Mouse (Mus musculus) limb, embryonic 15.5 days (tissue): ENCODE measurements around the gene Smpd1. TPM values are rescaled to one million over a fixed set of nuclear protein-coding genes. Genes with fewer than 3 reads are reported as not detected.

Source experiments
- ATAC-seq: fragments of 200-750 bp; cut with Nextera tagmentation; 2 replicates; pipeline ENCODE4 v1.8.0; 2017; ENCODE audit warnings: low read depth, moderate TSS enrichment; ENCODE audit not compliant: insufficient number of reproducible peaks, low FRiP score, low TSS enrichment
- H3K27ac ChIP-seq: fragments of 300-500 bp; sonication (generic); 2 replicates; pipeline ENCODE4 v1.5.1; 2015; ENCODE audit warnings: moderate library complexity, mild to moderate bottlenecking, inconsistent platforms
- H3K27me3 ChIP-seq: fragments of 300-500 bp; sonication (generic); 2 replicates; pipeline ENCODE4 v1.6.1; 2015; ENCODE audit warnings: inconsistent platforms
- H3K36me3 ChIP-seq: fragments of 300-500 bp; sonication (generic); 2 replicates; pipeline ENCODE4 v1.6.1; 2015; ENCODE audit warnings: inconsistent platforms
- H3K4me1 ChIP-seq: fragments of 300-500 bp; sonication (generic); 2 replicates; pipeline ENCODE4 v1.6.1; 2015; ENCODE audit warnings: inconsistent platforms
- H3K4me2 ChIP-seq: fragments of 300-500 bp; sonication (generic); 2 replicates; pipeline ENCODE4 v1.6.1; 2015; ENCODE audit warnings: mild to moderate bottlenecking, inconsistent platforms
- H3K4me3 ChIP-seq: fragments of 300-500 bp; sonication (generic); 2 replicates; pipeline ENCODE4 v1.5.1; 2015; ENCODE audit warnings: mild to moderate bottlenecking, inconsistent platforms
- H3K9ac ChIP-seq: fragments of 300-500 bp; sonication (generic); 2 replicates; pipeline ENCODE4 v1.6.1; 2015; ENCODE audit warnings: inconsistent platforms
- H3K9me3 ChIP-seq: fragments of 300-500 bp; sonication (generic); 2 replicates; pipeline ENCODE4 v1.6.1; 2016; ENCODE audit warnings: inconsistent platforms
- WGBS: fragments of 180-500 bp; shearing (Covaris S2); methylation state at CpG from one replicate; pipeline ENCODE4 v1.1.7; 2015; 5-methylcytosine and 5-hydroxymethylcytosine counted together
- polyA plus RNA-seq: library from polyadenylated mRNA; unstranded; fragments of >200 nt; fragmentation: Nextera tagmentation; extraction: Ambion mirVana; gene quantifications from 2 replicates; pipeline ENCODE4 v1.2.1, GENCODE M21; 2015

Gene Smpd1
- polyA plus RNA-seq, 1 experiment from 2014 or later = 62.6 TPM

DNA sequence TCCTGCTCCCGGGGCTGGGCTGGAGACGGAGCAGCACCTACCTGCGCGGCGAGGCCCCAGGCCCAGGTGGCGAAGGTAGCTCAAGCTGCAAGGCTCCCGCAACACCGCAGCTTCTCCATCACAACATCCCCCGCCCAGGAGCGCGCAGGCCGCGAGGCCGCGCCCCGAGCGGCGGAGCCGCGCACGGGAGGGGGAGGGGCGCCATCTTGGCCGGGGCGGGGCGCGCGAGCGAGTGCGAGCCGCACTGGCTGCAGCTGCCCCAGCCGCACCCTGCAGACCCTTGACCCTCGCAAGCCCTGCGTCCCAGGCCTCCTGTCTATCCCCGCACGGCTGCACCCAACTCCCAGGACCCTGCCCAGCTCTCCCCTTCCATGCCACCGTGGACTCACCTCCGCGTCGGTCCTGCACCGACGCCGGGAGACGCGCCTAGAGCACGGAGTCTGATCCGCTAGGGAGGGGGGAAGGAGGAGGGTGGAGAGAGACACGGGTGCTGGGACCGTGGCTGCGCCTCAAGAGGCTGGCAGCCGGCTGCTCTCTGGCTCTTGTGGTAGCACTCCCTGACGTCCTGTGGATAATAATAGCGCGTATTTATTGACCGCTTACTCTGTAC, 27.0 kb downstream of the Smpd1 start, which contains the start of gene Apbb1:
Gene Apbb1 (minus strand): TSS at position 560 of the 610 bp plus-strand sequence.
- Histone ChIP-seq H3K9ac (peak within 1 kb of the TSS; percentile 61), H3K36me3 (no peaks in the 10 kb centered on the region), H3K4me3 (peak within 1 kb of the TSS; percentile 81), H3K4me2 (peak within 1 kb of the TSS; percentile 70), H3K4me1 (peaks cover 18% of the 10 kb centered on the region; the same call in 1 of the 2 replicates), H3K27ac (peak within 1 kb of the TSS; percentile 77), H3K9me3 (no peaks in the 10 kb centered on the region), H3K27me3 (no peaks in the 10 kb centered on the region)
- peak; percentile 87 for ATAC-seq
- under 1% methylated on average over 44 of the region's 54 CpGs for WGBS

DNA sequence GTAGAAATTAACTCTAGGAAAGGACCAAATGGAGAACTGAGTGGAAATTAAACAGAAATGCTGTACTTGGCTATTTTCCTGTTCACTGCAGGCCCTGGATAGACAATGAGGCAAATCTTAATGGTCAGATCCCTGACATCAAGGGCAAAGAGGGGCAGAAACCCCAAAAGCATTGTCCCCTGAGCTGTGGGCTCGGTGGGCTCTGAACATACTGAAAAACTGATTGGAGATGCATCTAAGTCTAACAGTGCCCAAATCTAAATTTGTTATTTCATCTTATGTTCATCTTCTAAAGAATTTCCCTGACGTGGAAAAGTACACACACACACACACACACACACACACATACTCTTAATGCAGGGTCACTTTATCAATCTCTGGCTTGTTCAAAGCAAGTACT, 27.8 kb downstream of the Smpd1 start:
- Histone ChIP-seq H3K36me3 (no peaks in the 10 kb centered on the region), H3K27me3 (no peaks in the 10 kb centered on the region), H3K4me2 (peak overlapping the region; percentile 70), H3K4me1 (peaks cover 17% of the 10 kb centered on the region; the same call in 1 of the 2 replicates), H3K4me3 (peak overlapping the region; percentile 81; the same call in 1 of the 2 replicates), H3K9ac (no peak overlapping the region), H3K9me3 (no peaks in the 10 kb centered on the region), H3K27ac (no peak overlapping the region)
- 81% methylated on average over 2 of the region's 2 CpGs for WGBS
- ATAC-seq = no peak

GRCm38 (mm10) chr7:105588325-105588912, 34.3 kb downstream of the Smpd1 start:
- WGBS = 70% methylated on average over 9 of the region's 9 CpGs
- no peak overlapping the region for H3K4me3 ChIP-seq
- ATAC-seq = no peak
- H3K27me3 ChIP-seq = no peaks in the 10 kb centered on the region
- H3K4me1 ChIP-seq = no peaks in the 10 kb centered on the region
- no peak overlapping the region for H3K9ac ChIP-seq
- no peak overlapping the region for H3K27ac ChIP-seq
- H3K4me2 ChIP-seq = no peak overlapping the region
- no peaks in the 10 kb centered on the region for H3K36me3 ChIP-seq
- no peaks in the 10 kb centered on the region for H3K9me3 ChIP-seq

GRCm38 (mm10) chr7:105590097-105590496, 35.9 kb downstream of the Smpd1 start:
- Histone ChIP-seq H3K4me2 (no peak overlapping the region), H3K27ac (no peak overlapping the region), H3K4me1 (no peaks in the 10 kb centered on the region), H3K27me3 (no peaks in the 10 kb centered on the region), H3K9ac (no peak overlapping the region), H3K36me3 (no peaks in the 10 kb centered on the region), H3K9me3 (no peaks in the 10 kb centered on the region), H3K4me3 (no peak overlapping the region)
- no peak for ATAC-seq
- 38% methylated on average over 7 of the region's 7 CpGs for WGBS

DNA sequence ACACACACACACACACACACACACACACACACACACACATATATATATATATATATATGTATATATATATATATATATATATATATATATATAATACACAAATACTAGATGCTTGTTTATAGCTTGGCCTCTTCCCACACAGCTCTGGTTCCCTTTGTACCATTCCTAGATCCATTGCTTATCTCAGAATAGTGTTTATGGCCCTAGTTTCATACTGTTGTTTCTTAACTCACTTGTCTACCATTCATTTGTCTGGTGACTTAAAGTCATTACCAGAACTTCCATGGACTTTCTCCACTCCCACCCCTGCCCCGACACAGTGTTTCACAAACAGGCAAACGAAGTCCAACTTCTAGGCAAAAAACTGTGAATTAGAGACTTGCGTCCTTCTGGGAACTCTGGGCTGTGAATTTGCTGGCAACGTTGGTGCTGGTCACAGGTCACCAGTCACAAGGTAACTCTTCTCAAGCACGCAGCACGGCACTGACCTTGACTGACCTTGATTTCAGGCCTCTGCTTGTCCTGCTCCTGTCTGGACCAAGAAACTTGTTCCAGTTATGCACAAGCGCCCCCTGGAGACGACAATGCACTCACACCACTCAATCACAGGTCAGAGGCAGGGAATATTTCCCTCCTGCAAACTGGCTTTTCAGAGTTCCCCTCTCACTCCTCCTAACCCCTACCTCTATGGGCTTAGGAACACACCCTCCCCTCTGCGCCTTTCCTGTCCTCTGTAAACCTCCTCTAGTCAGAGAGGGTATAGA, 48.9 kb downstream of the Smpd1 start:
- no peak overlapping the region for H3K27ac ChIP-seq
- ATAC-seq = no peak
- 33% methylated on average over 9 of the region's 9 CpGs for WGBS

More for the DNA sequence above, 48.9 kb downstream of the Smpd1 start:
- no peak overlapping the region for H3K9ac ChIP-seq
- 0 out of 2 replicates have a peak, but pooled peaks cover 5% of the 10 kb centered on the region for H3K9me3 ChIP-seq
- H3K4me2 ChIP-seq = no peak overlapping the region
- no peaks in the 10 kb centered on the region for H3K27me3 ChIP-seq
- no peak overlapping the region for H3K4me3 ChIP-seq
- no peaks in the 10 kb centered on the region for H3K36me3 ChIP-seq
- no peaks in the 10 kb centered on the region for H3K4me1 ChIP-seq

Other genes starting within 250 kb of the Smpd1 start
- gene Olfr689, start 243.2 kb upstream of the Smpd1 start, polyA plus RNA-seq = not detected in 2 replicates
- gene Olfr690, start 220.3 kb upstream of the Smpd1 start, polyA plus RNA-seq = not detected in 2 replicates
- gene Olfr691, start 212.1 kb upstream of the Smpd1 start, polyA plus RNA-seq = not detected in 2 replicates
- not detected in 2 replicates for gene Olfr692, start 186.1 kb upstream of the Smpd1 start, polyA plus RNA-seq
- gene Gm5901, start 179.3 kb upstream of the Smpd1 start, polyA plus RNA-seq = not detected in 2 replicates
- 38.6 and 47.0 TPM in 2 replicates for gene Fam160a2, start 154.3 kb upstream of the Smpd1 start, polyA plus RNA-seq
- gene Cnga4, start 149.8 kb upstream of the Smpd1 start, polyA plus RNA-seq = 0.05 TPM in 1 of 2 replicates, not detected in the other
- not detected in 2 replicates for gene Cckbr, start 128.6 kb upstream of the Smpd1 start, polyA plus RNA-seq
- 141 and 162 TPM in 2 replicates for gene Cavin3, start 72.1 kb upstream of the Smpd1 start, polyA plus RNA-seq
- gene Apbb1, start 27.3 kb downstream of the Smpd1 start, polyA plus RNA-seq = 37.4 and 38.2 TPM in 2 replicates
- gene Hpx, start 45.8 kb downstream of the Smpd1 start, polyA plus RNA-seq = 0.53 and 0.99 TPM in 2 replicates
- 38.9 and 39.7 TPM in 2 replicates for gene Trim3, start 79.2 kb downstream of the Smpd1 start, polyA plus RNA-seq
- gene Timm10b, start 85.7 kb downstream of the Smpd1 start, polyA plus RNA-seq = 185 and 190 TPM in 2 replicates
- 95.8 and 97.8 TPM in 2 replicates for gene Arfip2, start 86.1 kb downstream of the Smpd1 start, polyA plus RNA-seq
- 30.4 and 34.7 TPM in 2 replicates for gene Gm45799, start 86.2 kb downstream of the Smpd1 start, polyA plus RNA-seq
- 0.88 and 1.4 TPM in 2 replicates for gene Dnhd1, start 96.5 kb downstream of the Smpd1 start, polyA plus RNA-seq
- 327 and 418 TPM in 2 replicates for gene Ilk, start 182.2 kb downstream of the Smpd1 start, polyA plus RNA-seq
- gene Rrp8, start 183.0 kb downstream of the Smpd1 start, polyA plus RNA-seq = 36.4 and 41.8 TPM in 2 replicates
- 80.1 and 104 TPM in 2 replicates for gene Taf10, start 190.0 kb downstream of the Smpd1 start, polyA plus RNA-seq
- 74.3 and 75.9 TPM in 2 replicates for gene Tpp1, start 197.9 kb downstream of the Smpd1 start, polyA plus RNA-seq
- 13.3 and 16.2 TPM in 2 replicates for gene Dchs1, start 233.3 kb downstream of the Smpd1 start, polyA plus RNA-seq